18 mouse cellular contexts compared by ENCODE assay signal in the genomic region with DNA sequence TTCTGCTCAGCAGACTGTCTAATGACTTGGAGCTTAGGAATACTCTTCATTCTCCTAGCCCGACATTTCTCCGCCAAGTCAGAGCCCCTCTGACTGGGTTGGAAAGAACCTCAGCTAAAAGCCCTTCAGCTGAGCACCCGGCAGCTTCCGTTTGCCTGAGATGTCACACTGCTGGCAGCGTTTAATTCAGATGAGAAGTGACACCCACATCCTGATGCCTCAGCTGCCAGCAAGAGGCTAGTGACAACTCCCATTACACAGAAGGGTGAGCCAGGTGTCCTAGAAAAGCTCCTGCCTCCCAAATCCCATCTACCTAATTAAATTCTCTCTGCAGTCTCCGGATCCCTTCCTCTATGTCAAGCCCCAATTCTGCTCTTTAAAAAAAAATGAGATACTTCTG.
DNase-seq lines count a peak whose midpoint lies in the region; ATAC-seq and TF ChIP-seq lines count a peak whose summit lies in the region.
"Had no signal": no experiment of that assay in that cellular context is flagged by ENCODE, and none has a peak within 500 bp of the region (broad histone marks: within the 10 kb centered on the region; RNA-seq: fewer than 3 reads in every experiment).

No protein-coding gene starts in this region.

- DNase-seq in cerebellum, adult 9-11 months = peak; percentile 13
- DNase-seq in layer of hippocampus, adult 2 months (ENCODE audit: low spot score in 2 of 2) = peak in 1 of 2 experiments; percentile 32
- no peak for DNase-seq in layer of hippocampus, adult 9-10 months (ENCODE audit: low spot score)
- peak; percentile 25 to 26 for DNase-seq in left cerebral cortex, adult 18-20 months (ENCODE audit: low spot score in 2 of 2)
- DNase-seq in right cerebral cortex, postnatal 25 days = peak; percentile 16
- DNase-seq in lung, postnatal 25 days (ENCODE audit: low spot score) = no peak
- no peak for DNase-seq in gastrocnemius, adult 18-20 months (ENCODE audit: low spot score)
- DNase-seq: adrenal gland, postnatal 10 days; cerebellum, adult 18-20 months; kidney, adult 2 months; kidney, postnatal 10 days; lung, adult 2 months; lung, postnatal 36 days had no signal

- no peak for TF ChIP-seq CTCF in layer of hippocampus, adult 2 months (conservative IDR thresholded peaks at IDR 0.05)

- H3K4me3 ChIP-seq in layer of hippocampus, adult 2 months = no peak overlapping the region
- H3K4me3 ChIP-seq: forebrain, embryonic 10.5 days; hindbrain, embryonic 10.5 days; limb, embryonic 12.5 days; liver, embryonic 12.5 days had no signal

- 0 out of 2 replicates have a peak overlapping the region, but pooled peaks have one; percentile 19 for H3K27ac ChIP-seq in layer of hippocampus, adult 2 months
- H3K27ac ChIP-seq: forebrain, embryonic 10.5 days; hindbrain, embryonic 10.5 days; limb, embryonic 12.5 days; liver, embryonic 12.5 days had no signal

- no peak for ATAC-seq in cerebellum, adult (ENCODE audit: insufficient number of reproducible peaks, low FRiP score, low TSS enrichment)
- ATAC-seq: liver, embryonic 12.5 days had no signal

Comparison
In these comparisons a context has a peak if more than half of its experiments do, and no peak if none do; other contexts are left out.
1. DNase-seq: peak in cerebellum, adult 9-11 months (single experiment), left cerebral cortex, adult 18-20 months (2 of 2) and right cerebral cortex, postnatal 25 days (single experiment); none in layer of hippocampus, adult 9-10 months (single experiment), lung, postnatal 25 days (single experiment) and gastrocnemius, adult 18-20 months (single experiment).